Mouse (Mus musculus): Measurements from ENCODE around the gene Brca1.
"Not testable (repeated sequence)": the region's sequence is repeated elsewhere in the genome, so short reads cannot be mapped to it uniquely, and the experiment has no call there.

Gene Brca1

GRCm38 (mm10) chr11:101447786-101448185 is 104.0 kb downstream of the Brca1 start:
- no peak for DNase-seq

GRCm38 (mm10) chr11:101446860-101447259 is 104.9 kb downstream of the Brca1 start:
- not testable (repeated sequence) for DNase-seq

DNA sequence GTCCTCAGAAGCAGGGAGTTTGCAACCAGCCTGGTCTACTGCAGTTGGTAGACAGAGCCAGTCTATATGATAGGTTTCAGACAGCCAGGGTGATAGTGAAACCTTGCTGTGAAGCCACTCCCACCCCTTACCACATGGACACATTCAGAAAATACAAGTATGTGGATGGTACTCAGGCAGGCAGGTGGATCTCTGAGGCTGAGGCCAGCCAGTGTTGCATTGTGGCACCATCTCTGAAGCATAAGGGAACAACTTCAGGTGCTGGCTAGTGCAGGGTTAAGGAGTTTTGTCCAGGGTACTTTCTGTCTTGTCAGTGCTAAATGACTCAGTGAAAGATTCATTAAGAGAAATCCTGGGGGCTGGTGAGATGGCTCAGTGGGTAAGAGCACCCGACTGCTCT is 105.4 kb downstream of the Brca1 start:
- no peak for DNase-seq

DNA sequence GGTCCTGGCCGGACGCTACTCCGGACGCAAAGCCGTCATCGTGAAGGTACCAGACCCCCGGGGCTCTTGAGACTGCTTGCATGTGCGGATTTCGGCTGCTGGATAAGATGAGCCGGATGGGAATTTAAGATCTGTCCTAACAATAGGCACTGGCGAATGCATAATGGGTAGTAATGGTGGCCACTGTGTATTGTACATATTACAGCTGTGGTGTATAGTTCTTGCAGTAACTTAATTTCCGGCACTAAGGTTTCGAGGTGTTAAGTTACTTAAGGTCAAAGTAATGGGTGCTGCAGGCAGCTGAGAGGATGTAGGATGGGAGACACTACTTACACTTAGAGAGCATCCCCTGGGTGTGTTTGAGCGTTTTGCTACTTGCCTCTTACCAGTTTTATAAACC is 109.0 kb downstream of the Brca1 start:
- DNase-seq, result no peak

DNA sequence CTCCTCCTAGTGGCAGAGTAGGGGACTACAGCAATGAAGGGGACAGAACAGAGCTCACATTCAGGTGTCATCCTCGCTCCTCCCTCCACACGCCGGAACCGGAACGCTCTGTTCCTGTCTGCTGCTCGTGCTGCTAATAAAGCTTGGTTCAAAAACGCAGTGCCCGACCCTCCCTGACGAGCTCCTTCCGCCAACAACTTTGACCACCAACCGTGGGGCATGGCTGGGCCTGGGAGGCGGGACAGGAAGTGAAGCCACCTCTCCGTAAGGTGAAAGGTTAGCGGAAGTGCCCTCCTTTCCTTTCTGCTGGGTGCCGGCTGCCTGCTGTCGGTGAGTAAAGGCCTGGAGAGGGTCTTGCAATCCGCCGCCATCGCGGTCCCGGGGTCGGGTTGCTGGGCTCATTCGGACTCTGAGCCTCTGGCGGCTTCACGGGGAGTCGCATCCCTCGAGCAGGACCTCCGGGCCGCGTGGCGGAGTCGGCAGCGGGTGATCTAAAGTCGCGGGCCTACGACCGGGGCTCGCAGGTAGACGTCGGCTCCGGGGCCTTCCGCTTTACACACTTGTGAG is 109.5 kb downstream of the Brca1 start, which contains the start of gene Rpl27:
TSS of gene Rpl27 (plus strand) at position 172 of the 567 bp plus-strand sequence.
- peak; percentile 94 to 99 for DNase-seq

DNA sequence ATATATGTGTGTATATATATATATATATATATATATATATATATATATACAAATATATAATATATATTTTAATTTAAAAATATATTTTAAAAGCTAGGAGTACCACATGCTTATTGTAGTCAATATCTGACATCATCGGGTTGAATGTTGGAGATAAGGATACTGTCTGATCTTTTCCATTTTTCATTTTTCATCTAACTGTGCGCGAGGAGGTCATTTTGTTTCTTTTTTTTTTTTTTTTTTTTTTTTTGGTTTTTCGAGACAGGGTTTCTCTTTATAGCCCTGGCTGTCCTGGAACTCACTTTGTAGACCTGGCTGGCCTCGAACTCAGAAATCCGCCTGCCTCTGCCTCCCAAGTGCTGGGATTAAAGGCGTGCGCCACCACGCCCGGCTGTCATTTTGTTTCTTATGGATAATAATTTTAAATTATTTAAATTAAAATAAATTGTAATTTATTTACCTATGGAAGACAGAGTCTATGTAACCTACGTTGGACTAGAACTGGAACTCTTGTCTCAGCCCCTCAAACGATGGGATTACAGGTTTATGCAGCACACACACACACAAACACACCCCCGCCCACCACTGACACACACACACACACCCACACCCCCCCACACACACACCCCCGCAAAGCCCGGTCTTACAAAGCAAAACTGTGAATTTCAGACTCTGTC is 110.2 kb downstream of the Brca1 start:
- not testable (repeated sequence) for DNase-seq
